Mouse (Mus musculus) adrenal gland, adult 8-10 months (tissue): ENCODE measurements at regions not wholly inside any gene's neighbourhood (a gene's known extent, or its start where the extent isn't known, plus 50 kb on each side); places are given as distances from the start of the nearest gene placed in this dataset.

Source experiments
- DNase-seq: peaks from one replicate; pipeline ENCODE4 v3.0.0; 2022

- DNase-seq, result no peak
Observed at GRCm38 (mm10) chr13:44569241-44569778, 160.0 kb upstream of the Jarid2 start.

GRCm38 (mm10) chr13:44573463-44573862 lies 155.8 kb upstream of the Jarid2 start:
- DNase-seq, result no peak

GRCm38 (mm10) chr13:44579215-44579614 lies 150.1 kb upstream of the Jarid2 start:
- no peak for DNase-seq

GRCm38 (mm10) chr13:44580156-44580736 lies 149.0 kb upstream of the Jarid2 start:
- no peak for DNase-seq

- no peak for DNase-seq
Observed at GRCm38 (mm10) chr13:44580767-44581166, 148.5 kb upstream of the Jarid2 start.

GRCm38 (mm10) chr13:44581947-44582766 lies 147.1 kb upstream of the Jarid2 start:
- no peak for DNase-seq

- DNase-seq, result no peak
Observed at GRCm38 (mm10) chr13:44582767-44583085, 146.5 kb upstream of the Jarid2 start.

GRCm38 (mm10) chr13:44583614-44584013 lies 145.7 kb upstream of the Jarid2 start:
- no peak for DNase-seq

GRCm38 (mm10) chr13:44584151-44584550 lies 145.1 kb upstream of the Jarid2 start:
- no peak for DNase-seq

GRCm38 (mm10) chr13:44584551-44584950 lies 144.7 kb upstream of the Jarid2 start:
- DNase-seq, result no peak

- no peak for DNase-seq
Observed at GRCm38 (mm10) chr13:44587846-44588245, 141.4 kb upstream of the Jarid2 start.

- DNase-seq, result no peak
Observed at GRCm38 (mm10) chr13:44594645-44595044, 134.6 kb upstream of the Jarid2 start.

- DNase-seq, result peak; percentile 51
Observed at GRCm38 (mm10) chr13:44597666-44598065, 131.6 kb upstream of the Jarid2 start.

- DNase-seq, result no peak
Observed at GRCm38 (mm10) chr13:44601024-44601423, 128.2 kb upstream of the Jarid2 start.

- peak; percentile 56 for DNase-seq
Observed at GRCm38 (mm10) chr13:44602658-44603057, 126.6 kb upstream of the Jarid2 start.

- no peak for DNase-seq
Observed at GRCm38 (mm10) chr13:44607316-44608285, 121.7 kb upstream of the Jarid2 start.

GRCm38 (mm10) chr13:44608286-44608675 lies 121.0 kb upstream of the Jarid2 start:
- DNase-seq, result no peak

- peak; percentile 83 for DNase-seq
Observed at GRCm38 (mm10) chr13:44608681-44609335, 120.5 kb upstream of the Jarid2 start.

- DNase-seq, result no peak
Observed at GRCm38 (mm10) chr13:44609606-44610005, 119.7 kb upstream of the Jarid2 start.

GRCm38 (mm10) chr13:44615696-44616095 lies 113.6 kb upstream of the Jarid2 start:
- no peak for DNase-seq

GRCm38 (mm10) chr13:44618368-44618767 lies 110.9 kb upstream of the Jarid2 start:
- no peak for DNase-seq

- peak; percentile 77 for DNase-seq
Observed at GRCm38 (mm10) chr13:44622661-44623355, 106.5 kb upstream of the Jarid2 start.
